Mouse (Mus musculus): ENCODE data around the gene Cldn7.
"Not testable (repeated sequence)": the region's sequence is repeated elsewhere in the genome, so short reads cannot be mapped to it uniquely, and the experiment has no call there.

The Cldn7 gene

GRCm38 (mm10) chr11:69964650-69965270, at the start of gene Cldn7:
Gene Cldn7 (plus strand): TSS chr11:69964779.
- no peak for DNase-seq

- no peak for DNase-seq
Observed at GRCm38 (mm10) chr11:69914917-69915430, 49.6 kb upstream of the Cldn7 start.

GRCm38 (mm10) chr11:69915667-69916627, 48.6 kb upstream of the Cldn7 start:
- DNase-seq = no peak

- not testable (repeated sequence) for DNase-seq
Observed at GRCm38 (mm10) chr11:69916652-69917378, 47.8 kb upstream of the Cldn7 start.

GRCm38 (mm10) chr11:69917379-69917948, 47.1 kb upstream of the Cldn7 start:
- no peak for DNase-seq

- DNase-seq = no peak
Observed at GRCm38 (mm10) chr11:69918118-69918517, 46.5 kb upstream of the Cldn7 start.

GRCm38 (mm10) chr11:69919053-69919452, 45.5 kb upstream of the Cldn7 start:
- no peak for DNase-seq

- DNase-seq = peak; percentile 75
Observed at GRCm38 (mm10) chr11:69919661-69920265, 44.8 kb upstream of the Cldn7 start.

- DNase-seq = peak; percentile 69
Observed at GRCm38 (mm10) chr11:69920266-69921031, 44.1 kb upstream of the Cldn7 start.

- peak; percentile 99 for DNase-seq
Observed at GRCm38 (mm10) chr11:69921114-69922011, 43.2 kb upstream of the Cldn7 start, which contains the start of gene Eif5a. Gene Eif5a (minus strand): TSS chr11:69921958.

- DNase-seq = peak; percentile 31
Observed at GRCm38 (mm10) chr11:69922012-69922756, 42.4 kb upstream of the Cldn7 start.

- DNase-seq = no peak
Observed at GRCm38 (mm10) chr11:69922796-69923195, 41.8 kb upstream of the Cldn7 start.

- no peak for DNase-seq
Observed at GRCm38 (mm10) chr11:69927501-69927900, 37.1 kb upstream of the Cldn7 start.

- no peak for DNase-seq
Observed at GRCm38 (mm10) chr11:69929712-69930111, 34.9 kb upstream of the Cldn7 start.

GRCm38 (mm10) chr11:69930176-69930575, 34.4 kb upstream of the Cldn7 start:
- not testable (repeated sequence) for DNase-seq

- no peak for DNase-seq
Observed at GRCm38 (mm10) chr11:69930967-69931537, 33.5 kb upstream of the Cldn7 start.

GRCm38 (mm10) chr11:69931769-69932168, 32.8 kb upstream of the Cldn7 start:
- no peak for DNase-seq

GRCm38 (mm10) chr11:69932254-69932653, 32.3 kb upstream of the Cldn7 start:
- DNase-seq = no peak

GRCm38 (mm10) chr11:69933066-69933465, 31.5 kb upstream of the Cldn7 start:
- DNase-seq = no peak

All from embryo, embryonic 11 days (tissue).